11 mouse cellular contexts compared by ENCODE assay signal in genomic region chr10:86294599-86295365, GRCm38 (mm10). TPM values are rescaled to one million over a fixed set of nuclear protein-coding genes. Genes with fewer than 3 reads are reported as not detected.
A peak's percentile ranks its signal among the peaks of the same experiment; 100 is the strongest.
DNase-seq lines count a peak whose midpoint lies in the region; ATAC-seq lines count a peak whose summit lies in the region.
"Had no signal": no experiment of that assay in that cellular context is flagged by ENCODE, and none has a peak within 500 bp of the region (broad histone marks: within the 10 kb centered on the region; RNA-seq: fewer than 3 reads in every experiment).

No protein-coding gene starts in this region.

- WGBS in midbrain, embryonic 13.5 days = 64% methylated on average over 10 of the region's 10 CpGs
- 68% methylated on average over 10 of the region's 10 CpGs for WGBS in midbrain, embryonic 16.5 days
- 60% methylated on average over 10 of the region's 10 CpGs for WGBS in embryonic facial prominence, embryonic 15.5 days

- peak; percentile 66 for DNase-seq in kidney, postnatal 10 days
- peak; percentile 78 for DNase-seq in yolk sac, embryonic 10.5 days (ENCODE audit: low spot score)
- no peak for DNase-seq in layer of hippocampus, adult 9-11 months
- DNase-seq in thymus, postnatal 10 days (ENCODE audit: low spot score in 2 of 2) = no peak

- H3K9me3 ChIP-seq in midbrain, embryonic 13.5 days = no peaks in the 10 kb centered on the region
- no peaks in the 10 kb centered on the region for H3K9me3 ChIP-seq in midbrain, embryonic 16.5 days (replicated peaks; ENCODE audit: control insufficient read depth, low read length, poor library complexity, severe bottlenecking)
- no peaks in the 10 kb centered on the region for H3K9me3 ChIP-seq in embryonic facial prominence, embryonic 15.5 days (replicated peaks)
- H3K9me3 ChIP-seq: liver, embryonic 15.5 days; neural tube, embryonic 12.5 days had no signal

- peaks cover 20% of the 10 kb centered on the region for H3K27me3 ChIP-seq in midbrain, embryonic 13.5 days
- no peaks in the 10 kb centered on the region for H3K27me3 ChIP-seq in midbrain, embryonic 16.5 days (ENCODE audit: control insufficient read depth, insufficient read depth, low read depth, low read length)
- peaks cover 6% of the 10 kb centered on the region; the same call in 1 of the 2 replicates for H3K27me3 ChIP-seq in embryonic facial prominence, embryonic 15.5 days

- ATAC-seq in midbrain, embryonic 13.5 days = 0 out of 2 replicates have a peak, but pooled peaks have one; percentile 37
- no peak for ATAC-seq in midbrain, embryonic 16.5 days
- peak; percentile 34; the same call in 1 of the 2 replicates for ATAC-seq in embryonic facial prominence, embryonic 15.5 days (ENCODE audit: insufficient number of reproducible peaks, low FRiP score, low TSS enrichment, low read depth)
- ATAC-seq: forebrain, embryonic 14.5 days had no signal

- H3K4me2 ChIP-seq in midbrain, embryonic 13.5 days (replicated peaks) = no peak overlapping the region
- no peak overlapping the region for H3K4me2 ChIP-seq in midbrain, embryonic 16.5 days (ENCODE audit: low read length)
- no peak overlapping the region for H3K4me2 ChIP-seq in embryonic facial prominence, embryonic 15.5 days (replicated peaks)

- H3K9ac ChIP-seq in midbrain, embryonic 13.5 days (replicated peaks) = no peak overlapping the region
- no peak overlapping the region for H3K9ac ChIP-seq in midbrain, embryonic 16.5 days (ENCODE audit: low read depth, low read length)
- H3K9ac ChIP-seq in embryonic facial prominence, embryonic 15.5 days = no peak overlapping the region
- H3K9ac ChIP-seq: liver, embryonic 15.5 days; neural tube, embryonic 12.5 days had no signal

- no peak overlapping the region for H3K4me3 ChIP-seq in midbrain, embryonic 13.5 days (replicated peaks)
- no peak overlapping the region for H3K4me3 ChIP-seq in midbrain, embryonic 16.5 days (ENCODE audit: low read depth, low read length)
- H3K4me3 ChIP-seq in embryonic facial prominence, embryonic 15.5 days (replicated peaks) = no peak overlapping the region
- H3K4me3 ChIP-seq: liver, embryonic 15.5 days; neural tube, embryonic 12.5 days had no signal

- H3K27ac ChIP-seq in midbrain, embryonic 13.5 days = no peak overlapping the region
- no peak overlapping the region for H3K27ac ChIP-seq in midbrain, embryonic 16.5 days (ENCODE audit: low read length)
- H3K27ac ChIP-seq in embryonic facial prominence, embryonic 15.5 days (replicated peaks) = peak overlapping the region; percentile 86; the same call in 1 of the 2 replicates
- H3K27ac ChIP-seq: liver, embryonic 15.5 days; macrophage; neural tube, embryonic 12.5 days had no signal

- H3K4me1 ChIP-seq in midbrain, embryonic 13.5 days (replicated peaks) = peaks cover 14% of the 10 kb centered on the region
- no peaks in the 10 kb centered on the region; the same call in 1 of the 2 replicates for H3K4me1 ChIP-seq in midbrain, embryonic 16.5 days (ENCODE audit: control insufficient read depth, insufficient read depth, low read length)
- H3K4me1 ChIP-seq in embryonic facial prominence, embryonic 15.5 days = peaks cover 22% of the 10 kb centered on the region

- H3K36me3 ChIP-seq in midbrain, embryonic 13.5 days = no peaks in the 10 kb centered on the region
- H3K36me3 ChIP-seq in midbrain, embryonic 16.5 days (ENCODE audit: control insufficient read depth, insufficient read depth, low read length) = no peaks in the 10 kb centered on the region
- H3K36me3 ChIP-seq in embryonic facial prominence, embryonic 15.5 days = no peaks in the 10 kb centered on the region
- H3K36me3 ChIP-seq: liver, embryonic 15.5 days; neural tube, embryonic 12.5 days had no signal

RNA-seq across cellular contexts. Expression of gene Timp3, which starts 5.4 kb away (rescaled TPM):
- polyA plus RNA-seq in midbrain, embryonic 13.5 days (2015; fragmentation: Nextera tagmentation; extraction: Ambion mirVana) = 16.3 and 19.9 TPM in 2 replicates
- polyA plus RNA-seq in midbrain, embryonic 16.5 days (2015; fragmentation: Nextera tagmentation; extraction: Ambion mirVana) = 30.9 and 37.4 TPM in 2 replicates
- polyA plus RNA-seq in embryonic facial prominence, embryonic 15.5 days (2015; fragmentation: Nextera tagmentation; extraction: Ambion mirVana) = 81.4 and 82.5 TPM in 2 replicates

Comparison
In these comparisons a context has a peak if more than half of its experiments do, and no peak if none do; other contexts are left out.
1. DNase-seq: peak in kidney, postnatal 10 days (single experiment) and yolk sac, embryonic 10.5 days (single experiment); none in layer of hippocampus, adult 9-11 months (single experiment) and thymus, postnatal 10 days (0 of 2).